Mouse (Mus musculus) ES-E14 (cell line): ENCODE results near the gene Rgmb. TPM values are rescaled to one million over a fixed set of nuclear protein-coding genes. Genes with fewer than 3 reads are reported as not detected.
A peak's percentile ranks its signal among the peaks of the same experiment; 100 is the strongest.

Experiments used
- DNase-seq: peaks from one replicate; pipeline ENCODE4 v3.0.0-alpha.2; 2013; ENCODE audit warnings: low read depth, low spot score
- H3K27ac ChIP-seq: 2 replicates; pipeline ENCODE4 v1.5.1; 2012; ENCODE audit warnings: low read depth, mild to moderate bottlenecking, low read length, moderate library complexity, mixed read lengths; ENCODE audit not compliant: poor library complexity, insufficient read depth, severe bottlenecking
- H3K36me3 ChIP-seq: 2 replicates; pipeline ENCODE4 v1.6.1; 2012; ENCODE audit warnings: mild to moderate bottlenecking, low read length, moderate library complexity, mixed read lengths; ENCODE audit not compliant: control insufficient read depth, poor library complexity, insufficient read depth, severe bottlenecking
- H3K4me1 ChIP-seq, 2 experiments: fragments of 150-350 bp in 1 of 2; sonication (generic) in 1 of 2; 2 replicates each; pipeline ENCODE4 v1.6.1; 2012; ENCODE audit warnings: low read length in 2 of 2, mild to moderate bottlenecking in 1 of 2, mixed read lengths in 1 of 2; ENCODE audit not compliant: control insufficient read depth in 2 of 2, insufficient read depth in 2 of 2, poor library complexity in 1 of 2
- H3K4me3 ChIP-seq, 2 experiments: fragments of 150-350 bp in 1 of 2; sonication (generic) in 1 of 2; 2 replicates each; pipeline ENCODE4 v1.5.1; 2012; ENCODE audit warnings: low read length in 2 of 2, low read depth in 1 of 2, mild to moderate bottlenecking in 1 of 2, mixed read lengths in 1 of 2; ENCODE audit not compliant: insufficient read depth in 1 of 2, poor library complexity in 1 of 2, severe bottlenecking in 1 of 2
- H3K9ac ChIP-seq: 2 replicates; pipeline ENCODE4 v1.6.1; 2012; ENCODE audit warnings: low read depth, mild to moderate bottlenecking, low read length, mixed read lengths; ENCODE audit not compliant: poor library complexity, insufficient read depth, severe bottlenecking
- H3K9me3 ChIP-seq: fragments of 150-350 bp; sonication (generic); 2 replicates; pipeline ENCODE4 v1.6.1; 2012; ENCODE audit warnings: low read depth, mild to moderate bottlenecking, low read length; ENCODE audit not compliant: control insufficient read depth, insufficient read depth
- CHD2 ChIP-seq: IDR thresholded peaks from 2 replicates; pipeline ENCODE4 v1.6.1; 2014; ENCODE audit warnings: mild to moderate bottlenecking, low read depth, low read length, inconsistent platforms
- HCFC1 ChIP-seq: IDR thresholded peaks from 2 replicates; pipeline ENCODE4 v1.6.1; 2012; ENCODE audit warnings: low read length, inconsistent platforms, borderline replicate concordance; ENCODE audit not compliant: insufficient read depth
- MAFK ChIP-seq: IDR thresholded peaks from 2 replicates; pipeline ENCODE4 v1.6.1; 2014; ENCODE audit warnings: mild to moderate bottlenecking, low read depth, low read length, inconsistent platforms; ENCODE audit not compliant: insufficient read depth
- ZC3H11A ChIP-seq: IDR thresholded peaks from 2 replicates; pipeline ENCODE4 v1.6.1; 2012; ENCODE audit warnings: low read depth, mild to moderate bottlenecking, inconsistent platforms, low read length, borderline replicate concordance
- ZNF384 ChIP-seq: IDR thresholded peaks from 2 replicates; pipeline ENCODE4 v1.6.1; 2012; ENCODE audit warnings: low read depth, low read length, inconsistent platforms
- in situ Hi-C, 2 experiments: fragments of 600-800 bp; cut with MboI; formaldehyde crosslinking; loops; one replicate each; pipeline ENCODE4 v1.15.1; 2025; ENCODE audit warnings: low sequenced_read_pairs in 2 of 2, inconsistent platforms in 1 of 2; ENCODE audit not compliant: unreplicated experiment in 2 of 2
- total RNA-seq: library from RNA; depleted of rRNA; stranded (reverse); fragments of 300-350 nt; gene quantifications from 2 replicates; pipeline ENCODE4 v1.2.3, GENCODE M21; 2012

Gene Rgmb
- total RNA-seq, 1 experiment: 7.2 TPM

DNA sequence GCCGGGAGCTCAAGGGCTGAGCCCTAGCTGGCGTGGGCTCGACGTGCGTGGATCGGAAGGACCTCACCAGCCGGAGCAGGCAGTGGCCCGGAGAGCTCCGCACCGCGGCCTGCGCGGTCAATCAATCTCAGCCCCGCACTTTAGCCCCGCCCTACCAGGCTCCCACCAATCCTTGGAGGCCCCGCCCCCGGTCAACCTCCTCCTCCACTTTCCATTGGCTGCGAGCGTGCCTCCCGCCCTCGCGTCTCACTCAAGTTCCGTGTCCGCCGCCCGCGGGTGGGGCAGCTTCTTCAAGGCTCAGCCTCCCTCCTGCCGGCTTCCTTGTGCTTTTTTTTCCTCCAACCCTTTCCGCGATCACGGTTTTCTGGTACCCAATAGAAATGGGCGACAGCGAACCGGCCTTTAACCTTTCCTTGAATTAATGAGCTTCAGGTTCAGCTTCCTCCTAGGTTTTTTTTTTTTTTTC, 4.4 kb downstream of the Rgmb start:
- H3K4me1 ChIP-seq: no peaks in the 10 kb centered on the region
- no peak for TF ChIP-seq HCFC1
- peak; percentile 78 for TF ChIP-seq ZNF384
- no peak for TF ChIP-seq CHD2
- no peaks in the 10 kb centered on the region for H3K9me3 ChIP-seq
- no peaks in the 10 kb centered on the region for H3K36me3 ChIP-seq
- peak overlapping the region; percentile 75 for H3K9ac ChIP-seq
- in situ Hi-C loops: no loop called here
- no peak overlapping the region for H3K27ac ChIP-seq
- H3K4me3 ChIP-seq: peak overlapping the region; percentile 74 to 90
- peak; percentile 98 for DNase-seq

GRCm38 (mm10) chr17:15825481-15826396, 5.1 kb downstream of the Rgmb start:
- Histone ChIP-seq H3K4me1 (peaks cover 0 to 2% of the 10 kb centered on the region in 2 experiments; a peak in 1 of 4 replicates), H3K9me3 (no peaks in the 10 kb centered on the region), H3K27ac (no peak overlapping the region), H3K9ac (peak overlapping the region; percentile 75), H3K36me3 (peaks cover 2% of the 10 kb centered on the region; the same call in 1 of the 2 replicates), H3K4me3 (peak overlapping the region; percentile 74 to 90)
- TF ChIP-seq ZC3H11A (no peak), CHD2 (no peak), HCFC1 (no peak), MAFK (no peak), ZNF384 (no peak)
- in situ Hi-C loops: no loop called here
- no peak for DNase-seq

- Histone ChIP-seq H3K4me1 (peaks cover 0 to 2% of the 10 kb centered on the region in 2 experiments; a peak in 1 of 4 replicates), H3K4me3 (peak overlapping the region in 1 of 2 experiments; percentile 90; a peak in 2 of 4 replicates), H3K27ac (no peak overlapping the region), H3K9ac (no peak overlapping the region), H3K9me3 (no peaks in the 10 kb centered on the region), H3K36me3 (peaks cover 2% of the 10 kb centered on the region; the same call in 1 of the 2 replicates)
- TF ChIP-seq ZC3H11A: no peak
- TF ChIP-seq HCFC1: no peak
- no peak for TF ChIP-seq ZNF384
- TF ChIP-seq MAFK: no peak
- no peak for TF ChIP-seq CHD2
- in situ Hi-C loops: no loop called here
- no peak for DNase-seq
Measured at GRCm38 (mm10) chr17:15824854-15825253, 6.0 kb downstream of the Rgmb start.

DNA sequence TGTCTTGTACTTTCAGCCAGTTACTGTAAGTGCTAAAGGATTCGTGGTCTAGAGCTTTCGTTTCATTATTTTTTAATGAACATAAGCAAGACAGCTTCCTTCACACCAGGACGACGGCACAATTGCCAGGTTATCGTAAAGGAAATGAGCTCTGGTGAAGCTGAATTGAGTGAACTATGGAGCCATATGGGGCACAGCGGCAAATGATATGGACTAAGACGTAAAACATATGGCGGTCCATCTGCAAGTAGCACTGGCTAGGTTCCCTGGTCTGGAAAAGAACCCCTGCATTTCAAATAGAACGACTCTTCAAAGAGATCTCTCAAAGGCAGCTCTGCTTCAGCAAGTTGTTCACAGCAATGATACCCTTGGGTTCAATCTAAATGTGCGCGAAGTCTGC, 6.5 kb downstream of the Rgmb start:
- Histone ChIP-seq H3K4me1 (peaks cover 0 to 2% of the 10 kb centered on the region in 2 experiments; a peak in 1 of 4 replicates), H3K9ac (no peak overlapping the region), H3K4me3 (no peak overlapping the region), H3K27ac (no peak overlapping the region), H3K9me3 (no peaks in the 10 kb centered on the region), H3K36me3 (peaks cover 2% of the 10 kb centered on the region; the same call in 1 of the 2 replicates)
- DNase-seq: no peak
- in situ Hi-C loops: no loop called here
- no peak for TF ChIP-seq HCFC1
- no peak for TF ChIP-seq ZNF384
- no peak for TF ChIP-seq ZC3H11A
- no peak for TF ChIP-seq MAFK
- TF ChIP-seq CHD2: no peak
